Mouse (Mus musculus): ENCODE data around the gene Ppan. TPM values are rescaled to one million over a fixed set of nuclear protein-coding genes. Genes with fewer than 3 reads are reported as not detected.

Gene Ppan
- total and polyA plus RNA-seq, 2 experiments from 2014 or later, result 36.8 to 45.4 TPM

DNA sequence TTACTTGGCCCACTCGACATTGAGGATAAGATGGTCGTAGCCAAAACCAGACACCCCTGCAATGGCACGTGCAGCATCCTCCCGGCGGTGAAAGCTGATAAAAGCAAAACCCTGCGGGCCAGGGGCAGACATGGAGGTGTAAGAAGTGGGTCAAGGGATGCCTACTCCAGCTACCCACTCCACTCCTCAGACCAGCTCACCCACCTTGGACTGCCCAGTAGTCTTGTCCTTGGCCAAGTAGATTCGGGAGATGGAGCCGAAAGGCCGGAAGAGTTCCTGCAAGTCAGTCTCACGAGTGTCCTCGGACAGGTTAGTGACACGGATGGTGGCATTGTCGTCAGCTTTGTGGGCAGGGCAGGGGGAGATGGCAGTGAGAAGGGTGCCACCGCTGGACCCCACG, 6.7 kb downstream of the Ppan start:
- Histone ChIP-seq H3K4me3 (ENCODE audit: low read length) (no peak overlapping the region), H3K9ac (replicated peaks; ENCODE audit: low read length) (no peak overlapping the region), H3K36me3 (ENCODE audit: insufficient read depth, low read length) (peaks cover 59% of the 10 kb centered on the region), H3K27me3 (ENCODE audit: insufficient read depth, low read length) (no peaks in the 10 kb centered on the region), H3K9me3 (ENCODE audit: low read length) (no peaks in the 10 kb centered on the region), H3K27ac (no peak overlapping the region), H3K4me1 (ENCODE audit: insufficient read depth, low read length) (peaks cover 6% of the 10 kb centered on the region; the same call in 1 of the 2 replicates), H3K4me2 (ENCODE audit: low read depth, low read length) (no peak overlapping the region)
- DNase-seq (ENCODE audit: low spot score) (no peak), ATAC-seq (no peak)
- 89% methylated on average over 15 of the region's 15 CpGs for WGBS
- TF ChIP-seq CTCF (IDR thresholded peaks at IDR 0.05; ENCODE audit: low read depth), result no peak

- no peak overlapping the region for H3K4me3 ChIP-seq (ENCODE audit: low read length)
- no peaks in the 10 kb centered on the region for H3K9me3 ChIP-seq (ENCODE audit: low read length)
- DNase-seq (ENCODE audit: low spot score), result no peak
- 94% methylated on average over 9 of the region's 9 CpGs for WGBS
- ATAC-seq, result no peak
- H3K27ac ChIP-seq, result no peak overlapping the region
- no peaks in the 10 kb centered on the region for H3K27me3 ChIP-seq (ENCODE audit: insufficient read depth, low read length)
- no peak overlapping the region for H3K4me2 ChIP-seq (ENCODE audit: low read depth, low read length)
- peaks cover 51% of the 10 kb centered on the region for H3K36me3 ChIP-seq (ENCODE audit: insufficient read depth, low read length)
- no peak for TF ChIP-seq CTCF (IDR thresholded peaks at IDR 0.05; ENCODE audit: low read depth)
- peaks cover 6% of the 10 kb centered on the region; the same call in 1 of the 2 replicates for H3K4me1 ChIP-seq (ENCODE audit: insufficient read depth, low read length)
- H3K9ac ChIP-seq (replicated peaks; ENCODE audit: low read length), result no peak overlapping the region
Observed at GRCm38 (mm10) chr9:20895382-20895781, 7.4 kb downstream of the Ppan start.

- H3K4me2 ChIP-seq (ENCODE audit: low read depth, low read length), result peak overlapping the region; percentile 99
- H3K27me3 ChIP-seq (ENCODE audit: insufficient read depth, low read length), result no peaks in the 10 kb centered on the region
- no peak for TF ChIP-seq CTCF (IDR thresholded peaks at IDR 0.05; ENCODE audit: low read depth)
- ATAC-seq, result peak; percentile 69
- peak overlapping the region; percentile 78; the same call in 1 of the 2 replicates for H3K27ac ChIP-seq
- H3K4me1 ChIP-seq (ENCODE audit: insufficient read depth, low read length), result peaks cover 6% of the 10 kb centered on the region; the same call in 1 of the 2 replicates
- peak overlapping the region; percentile 91 for H3K4me3 ChIP-seq (ENCODE audit: low read length)
- peak overlapping the region; percentile 85 for H3K9ac ChIP-seq (replicated peaks; ENCODE audit: low read length)
- no peaks in the 10 kb centered on the region for H3K9me3 ChIP-seq (ENCODE audit: low read length)
- H3K36me3 ChIP-seq (ENCODE audit: insufficient read depth, low read length), result peaks cover 31% of the 10 kb centered on the region
- WGBS, result 6% methylated on average over 26 of the region's 39 CpGs
- DNase-seq (ENCODE audit: low spot score), result no peak
Observed at GRCm38 (mm10) chr9:20897736-20898510, 9.9 kb downstream of the Ppan start.

- no peaks in the 10 kb centered on the region for H3K9me3 ChIP-seq (ENCODE audit: low read length)
- H3K4me1 ChIP-seq (ENCODE audit: insufficient read depth, low read length), result peaks cover 6% of the 10 kb centered on the region; the same call in 1 of the 2 replicates
- H3K36me3 ChIP-seq (ENCODE audit: insufficient read depth, low read length), result peaks cover 24% of the 10 kb centered on the region
- peak; percentile 92 for DNase-seq (ENCODE audit: low spot score)
- H3K27me3 ChIP-seq (ENCODE audit: insufficient read depth, low read length), result no peaks in the 10 kb centered on the region
- H3K9ac ChIP-seq (replicated peaks; ENCODE audit: low read length), result peak within 1 kb of the TSS; percentile 85
- H3K27ac ChIP-seq, result peak within 1 kb of the TSS; percentile 78; the same call in 1 of the 2 replicates
- peak within 1 kb of the TSS; percentile 91 for H3K4me3 ChIP-seq (ENCODE audit: low read length)
- TF ChIP-seq CTCF (IDR thresholded peaks at IDR 0.05; ENCODE audit: low read depth), result peak; percentile 96
- peak within 1 kb of the TSS; percentile 99 for H3K4me2 ChIP-seq (ENCODE audit: low read depth, low read length)
- WGBS, result 7% methylated on average over 34 of the region's 34 CpGs
- ATAC-seq, result peak; percentile 88
Observed at GRCm38 (mm10) chr9:20898511-20899073, 10.6 kb downstream of the Ppan start, which contains the start of gene Eif3g. Gene Eif3g (minus strand): TSS chr9:20898623.

GRCm38 (mm10) chr9:20901466-20902173, 13.6 kb downstream of the Ppan start:
- DNase-seq (ENCODE audit: low spot score) (peak; percentile 52), ATAC-seq (no peak)
- H3K36me3 ChIP-seq (ENCODE audit: insufficient read depth, low read length), result peaks cover 11% of the 10 kb centered on the region
- peaks cover 6% of the 10 kb centered on the region; the same call in 1 of the 2 replicates for H3K4me1 ChIP-seq (ENCODE audit: insufficient read depth, low read length)
- 17% methylated on average over 13 of the region's 13 CpGs for WGBS
- TF ChIP-seq CTCF (IDR thresholded peaks at IDR 0.05; ENCODE audit: low read depth), result peak; percentile 67
- no peak overlapping the region for H3K27ac ChIP-seq
- H3K27me3 ChIP-seq (ENCODE audit: insufficient read depth, low read length), result no peaks in the 10 kb centered on the region
- H3K9me3 ChIP-seq (ENCODE audit: low read length), result no peaks in the 10 kb centered on the region
- no peak overlapping the region for H3K4me2 ChIP-seq (ENCODE audit: low read depth, low read length)
- no peak overlapping the region for H3K9ac ChIP-seq (replicated peaks; ENCODE audit: low read length)
- H3K4me3 ChIP-seq (ENCODE audit: low read length), result no peak overlapping the region

DNA sequence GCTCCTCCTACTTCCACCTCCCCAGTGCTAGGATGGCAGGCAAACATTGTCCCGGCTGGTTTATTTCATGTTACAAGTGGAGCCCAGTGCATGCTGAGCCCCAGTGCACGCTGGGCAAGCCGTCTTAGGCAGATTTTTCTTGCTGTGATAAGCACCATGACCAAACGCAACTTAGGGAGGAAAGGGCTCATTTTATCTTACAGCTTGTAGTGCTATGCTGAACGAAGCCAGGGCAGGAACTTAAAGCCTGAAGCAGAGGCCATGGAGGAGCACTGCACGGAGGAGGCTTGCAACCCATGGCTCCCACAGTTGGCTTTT, 14.2 kb downstream of the Ppan start:
- no peak for TF ChIP-seq CTCF (IDR thresholded peaks at IDR 0.05; ENCODE audit: low read depth)

More for the DNA sequence above, 14.2 kb downstream of the Ppan start:
- 34% methylated on average over 6 of the region's 6 CpGs for WGBS
- Histone ChIP-seq H3K4me2 (ENCODE audit: low read depth, low read length) (no peak overlapping the region), H3K4me3 (ENCODE audit: low read length) (no peak overlapping the region), H3K27me3 (ENCODE audit: insufficient read depth, low read length) (no peaks in the 10 kb centered on the region), H3K27ac (no peak overlapping the region), H3K9me3 (ENCODE audit: low read length) (no peaks in the 10 kb centered on the region), H3K4me1 (ENCODE audit: insufficient read depth, low read length) (peaks cover 6% of the 10 kb centered on the region; the same call in 1 of the 2 replicates), H3K9ac (replicated peaks; ENCODE audit: low read length) (no peak overlapping the region), H3K36me3 (ENCODE audit: insufficient read depth, low read length) (peaks cover 16% of the 10 kb centered on the region)
- ATAC-seq, result no peak
- DNase-seq (ENCODE audit: low spot score), result no peak

All from hindbrain, postnatal 0 days (tissue).